Mouse (Mus musculus) embryo, embryonic 10 days (tissue): ENCODE results near the gene Fcgrt.
"Not testable (repeated sequence)": the region's sequence is repeated elsewhere in the genome, so short reads cannot be mapped to it uniquely, and the experiment has no call there.

ENCODE experiments used
- DNase-seq: peaks from one replicate; pipeline ENCODE4 v3.0.0-alpha.2; 2015; ENCODE audit warnings: low spot score

Fcgrt gene

GRCm38 (mm10) chr7:45129776-45130512 lies 26.3 kb upstream of the Fcgrt start:
- no peak for DNase-seq

GRCm38 (mm10) chr7:45129318-45129717 lies 25.7 kb upstream of the Fcgrt start:
- DNase-seq: peak; percentile 77

- DNase-seq: peak; percentile 99
These were observed 25.1 kb upstream of the Fcgrt start, which contains the start of gene Rpl13a for GRCm38 (mm10) chr7:45128624-45129246. Gene Rpl13a (minus strand): TSS chr7:45128761.

GRCm38 (mm10) chr7:45127700-45128224 lies 24.1 kb upstream of the Fcgrt start:
- no peak for DNase-seq

- no peak for DNase-seq
These were observed 23.4 kb upstream of the Fcgrt start for GRCm38 (mm10) chr7:45126844-45127699.

- DNase-seq: no peak
These were observed 22.6 kb upstream of the Fcgrt start for GRCm38 (mm10) chr7:45126147-45126843.

GRCm38 (mm10) chr7:45125649-45126048 lies 22.0 kb upstream of the Fcgrt start:
- not testable (repeated sequence) for DNase-seq

- peak; percentile 81 for DNase-seq
These were observed 21.5 kb upstream of the Fcgrt start for GRCm38 (mm10) chr7:45125144-45125600.

GRCm38 (mm10) chr7:45124224-45125143 lies 20.8 kb upstream of the Fcgrt start, which contains the start of gene Rps11:
Gene Rps11 (minus strand): TSS chr7:45124439.
- DNase-seq: peak; percentile 100

GRCm38 (mm10) chr7:45123186-45123570 lies 19.5 kb upstream of the Fcgrt start:
- no peak for DNase-seq

- DNase-seq: no peak
These were observed 19.0 kb upstream of the Fcgrt start for GRCm38 (mm10) chr7:45122561-45123185.

- DNase-seq: no peak
These were observed 18.3 kb upstream of the Fcgrt start for GRCm38 (mm10) chr7:45121966-45122365.

GRCm38 (mm10) chr7:45121404-45121803 lies 17.8 kb upstream of the Fcgrt start:
- DNase-seq: no peak

GRCm38 (mm10) chr7:45119780-45120709 lies 16.4 kb upstream of the Fcgrt start:
- DNase-seq: no peak

GRCm38 (mm10) chr7:45118336-45118735 lies 14.7 kb upstream of the Fcgrt start:
- DNase-seq: no peak

- no peak for DNase-seq
These were observed 13.9 kb upstream of the Fcgrt start for GRCm38 (mm10) chr7:45117566-45117965.

- no peak for DNase-seq
These were observed 9.8 kb upstream of the Fcgrt start for GRCm38 (mm10) chr7:45113476-45113875.

- DNase-seq: no peak
These were observed 8.9 kb upstream of the Fcgrt start for GRCm38 (mm10) chr7:45112529-45112928.

- DNase-seq: no peak
These were observed 8.3 kb upstream of the Fcgrt start for GRCm38 (mm10) chr7:45111940-45112339.
